Mouse (Mus musculus) liver, adult 2 months (tissue): ENCODE results near the gene Abcg4. TPM values are rescaled to one million over a fixed set of nuclear protein-coding genes. Genes with fewer than 3 reads are reported as not detected.

Source experiments
- DNase-seq: peaks from one replicate; pipeline ENCODE4 v3.0.0-alpha.2; 2011; ENCODE audit warnings: low read depth, low spot score; ENCODE audit errors: extremely low read depth
- H3K27ac ChIP-seq: fragments of 200-500 bp; replicated peaks from 2 replicates; pipeline ENCODE4 v1.5.1; 2012; ENCODE audit warnings: low read depth, mild to moderate bottlenecking, control low read depth, inconsistent platforms, low read length; ENCODE audit not compliant: insufficient read depth
- H3K27me3 ChIP-seq: fragments of 200-500 bp; 2 replicates; pipeline ENCODE4 v1.6.1; 2012; ENCODE audit warnings: mild to moderate bottlenecking, moderate library complexity, low read length, inconsistent platforms; ENCODE audit not compliant: control insufficient read depth, insufficient read depth
- H3K36me3 ChIP-seq: fragments of 200-500 bp; 2 replicates; pipeline ENCODE4 v1.6.1; 2012; ENCODE audit warnings: low read length, inconsistent platforms; ENCODE audit not compliant: control insufficient read depth, insufficient read depth
- H3K4me1 ChIP-seq: fragments of 200-500 bp; 2 replicates; pipeline ENCODE4 v1.6.1; 2011; ENCODE audit warnings: low read length; ENCODE audit not compliant: control insufficient read depth, insufficient read depth
- H3K4me3 ChIP-seq: fragments of 200-500 bp; 2 replicates; pipeline ENCODE4 v1.5.1; 2011; ENCODE audit warnings: low read depth, mild to moderate bottlenecking, control low read depth, low read length, moderate library complexity; ENCODE audit not compliant: insufficient read depth
- H3K79me2 ChIP-seq: fragments of 200-500 bp; 2 replicates; pipeline ENCODE4 v1.6.1; 2012; ENCODE audit warnings: inconsistent platforms, mild to moderate bottlenecking, low read length, moderate library complexity; ENCODE audit not compliant: control insufficient read depth, insufficient read depth
- H3K9ac ChIP-seq: fragments of 200-500 bp; 2 replicates; pipeline ENCODE4 v1.6.1; 2012; ENCODE audit warnings: low read depth, mild to moderate bottlenecking, control low read depth, inconsistent platforms, low read length
- CTCF ChIP-seq: fragments of 200-500 bp; IDR thresholded peaks from 2 replicates; pipeline ENCODE4 v1.5.1; 2011; ENCODE audit warnings: low read depth, low read length, control low read depth
- POLR2A ChIP-seq: fragments of 200-500 bp; IDR thresholded peaks from 2 replicates; pipeline ENCODE4 v1.6.1; 2011; ENCODE audit warnings: low read length, control low read depth; ENCODE audit not compliant: insufficient read depth; ENCODE audit errors: extremely low read depth
- WGBS: fragments of 180-500 bp; shearing (Covaris S2); methylation state at CpG from one replicate; pipeline ENCODE4 v1.1.7; 2018; 5-methylcytosine and 5-hydroxymethylcytosine counted together
- polyA plus RNA-seq: library from polyadenylated mRNA; depleted of rRNA; stranded (reverse); fragments of >200 nt; gene quantifications from 2 replicates; pipeline ENCODE4 v1.2.3, GENCODE M21; 2012
- total RNA-seq: library from RNA; depleted of rRNA; stranded (reverse); fragments of >200 nt; gene quantifications from 2 replicates; pipeline ENCODE4 v1.2.3, GENCODE M21; 2014

Gene Abcg4
- total and polyA plus RNA-seq, 2 experiments: 0.11 TPM; not detected in 1

DNA sequence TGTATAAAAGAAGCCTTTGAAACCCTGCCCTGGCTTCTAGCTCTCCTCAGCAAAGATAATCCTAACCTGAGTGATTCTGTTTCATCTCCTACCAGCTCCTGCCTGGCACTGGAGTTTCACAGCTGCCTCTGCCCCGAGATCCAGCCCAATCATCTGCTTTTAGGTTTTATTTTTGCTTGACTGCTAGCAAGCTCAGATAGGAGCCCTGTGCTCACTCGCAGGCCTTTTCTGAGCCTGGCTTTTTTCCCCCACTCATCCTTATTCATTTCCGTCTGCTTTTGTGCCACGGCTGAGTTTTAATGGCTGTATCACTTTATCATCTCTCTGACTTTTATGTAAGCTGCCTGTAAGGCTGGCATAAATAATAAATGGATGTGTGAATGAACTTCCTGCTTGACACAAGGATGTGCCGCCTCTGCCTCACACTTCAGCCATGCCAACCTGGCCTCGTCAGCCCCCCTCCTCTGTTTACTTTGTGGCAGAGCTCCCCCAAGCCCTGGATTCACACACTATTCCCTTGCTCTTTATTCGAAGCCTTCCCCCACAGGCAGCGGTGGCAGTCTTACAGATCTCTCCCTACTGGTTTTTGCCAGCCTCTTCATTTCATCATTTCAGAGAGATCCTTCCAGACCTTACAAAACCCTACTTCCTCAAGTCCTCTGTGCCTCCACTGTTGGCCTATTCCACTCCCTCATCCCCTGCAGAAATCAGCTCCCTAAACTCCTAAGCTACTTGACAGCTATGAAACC is 21.8 kb downstream of the Abcg4 start:
- Histone ChIP-seq H3K9ac (no peak overlapping the region; the same call in 1 of the 2 replicates), H3K27ac (no peak overlapping the region), H3K36me3 (no peaks in the 10 kb centered on the region), H3K79me2 (no peaks in the 10 kb centered on the region), H3K4me3 (no peak overlapping the region), H3K27me3 (no peaks in the 10 kb centered on the region), H3K4me1 (peaks cover 8% of the 10 kb centered on the region)
- TF ChIP-seq POLR2A: no peak
- no peak for TF ChIP-seq CTCF
- WGBS: 83% methylated on average over 8 of the region's 8 CpGs
- no peak for DNase-seq

DNA sequence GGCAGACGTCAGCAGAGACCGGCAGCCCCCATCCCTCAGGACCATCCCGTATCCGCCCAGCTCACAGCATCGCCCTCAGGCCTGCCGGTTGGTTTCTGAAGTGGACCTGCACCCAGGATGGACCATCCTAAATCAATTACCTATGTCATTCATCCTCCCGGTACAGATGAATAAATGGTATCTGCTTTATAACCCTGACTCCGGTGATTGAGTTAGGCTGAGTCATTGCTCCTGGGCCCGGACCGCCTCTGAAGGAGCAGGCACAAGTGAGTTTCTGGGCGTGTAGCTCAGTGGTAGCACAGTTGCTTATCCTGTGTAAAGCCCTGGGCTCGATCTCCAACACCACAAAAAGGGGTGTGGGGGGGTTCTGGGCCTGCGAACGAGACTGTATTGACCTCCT is 27.0 kb downstream of the Abcg4 start:
- 93% methylated on average over 14 of the region's 14 CpGs for WGBS
- TF ChIP-seq CTCF (no peak), POLR2A (no peak)
- no peak for DNase-seq
- no peaks in the 10 kb centered on the region for H3K36me3 ChIP-seq
- no peaks in the 10 kb centered on the region for H3K79me2 ChIP-seq
- no peak overlapping the region for H3K27ac ChIP-seq
- no peaks in the 10 kb centered on the region for H3K4me1 ChIP-seq
- no peak overlapping the region for H3K9ac ChIP-seq
- no peak overlapping the region for H3K4me3 ChIP-seq
- no peaks in the 10 kb centered on the region for H3K27me3 ChIP-seq

DNA sequence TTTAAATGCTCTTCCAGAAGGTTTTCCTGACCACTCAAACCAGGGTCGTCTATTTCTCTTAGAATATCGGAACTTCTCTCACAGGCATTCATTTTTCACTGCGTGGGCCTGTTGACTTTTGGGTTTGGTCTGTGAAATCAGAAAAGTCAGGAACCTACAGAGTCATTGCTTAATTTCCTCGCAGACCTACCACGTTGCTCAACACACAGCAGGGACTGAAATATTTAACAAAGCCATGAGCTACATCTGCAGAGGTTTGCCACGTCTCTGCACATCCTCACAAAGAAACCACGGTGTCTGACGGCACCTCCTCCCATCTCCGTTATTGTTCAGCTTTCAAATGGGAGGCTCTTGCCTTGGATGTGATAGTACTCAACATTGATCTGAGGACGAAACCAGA is 29.4 kb downstream of the Abcg4 start:
- TF ChIP-seq CTCF (no peak), POLR2A (no peak)
- no peaks in the 10 kb centered on the region for H3K36me3 ChIP-seq
- WGBS: 54% methylated on average over 10 of the region's 10 CpGs
- no peaks in the 10 kb centered on the region for H3K27me3 ChIP-seq
- H3K4me1 ChIP-seq: no peaks in the 10 kb centered on the region
- no peaks in the 10 kb centered on the region for H3K79me2 ChIP-seq
- H3K27ac ChIP-seq: no peak overlapping the region
- no peak for DNase-seq
- H3K9ac ChIP-seq: no peak overlapping the region
- H3K4me3 ChIP-seq: no peak overlapping the region

DNA sequence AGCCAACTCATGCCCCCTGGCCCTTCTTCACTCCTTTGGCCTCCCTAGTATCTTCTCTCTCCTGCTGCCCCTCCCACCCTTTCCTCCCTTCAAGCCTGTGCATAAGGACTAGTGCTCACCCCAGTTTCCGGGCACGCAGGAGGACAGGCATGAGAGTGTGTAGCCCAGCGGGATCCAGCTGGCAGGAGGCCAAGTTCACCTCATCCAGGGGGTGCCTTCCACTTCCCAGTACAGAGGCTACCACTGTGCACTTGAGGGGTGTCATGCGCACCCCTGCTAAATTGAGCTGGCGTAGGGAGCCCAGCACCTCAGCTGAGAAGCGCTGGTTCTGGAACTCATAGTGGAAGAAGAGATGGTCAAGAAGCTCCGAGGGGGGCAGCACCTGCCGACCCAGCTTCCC is 32.2 kb downstream of the Abcg4 start:
- H3K79me2 ChIP-seq: no peaks in the 10 kb centered on the region
- 91% methylated on average over 8 of the region's 8 CpGs for WGBS
- H3K27ac ChIP-seq: no peak overlapping the region
- no peak overlapping the region for H3K9ac ChIP-seq
- no peak for TF ChIP-seq CTCF
- H3K4me3 ChIP-seq: no peak overlapping the region
- H3K36me3 ChIP-seq: no peaks in the 10 kb centered on the region; the same call in 1 of the 2 replicates
- no peaks in the 10 kb centered on the region for H3K4me1 ChIP-seq
- no peaks in the 10 kb centered on the region for H3K27me3 ChIP-seq
- DNase-seq: no peak

DNA sequence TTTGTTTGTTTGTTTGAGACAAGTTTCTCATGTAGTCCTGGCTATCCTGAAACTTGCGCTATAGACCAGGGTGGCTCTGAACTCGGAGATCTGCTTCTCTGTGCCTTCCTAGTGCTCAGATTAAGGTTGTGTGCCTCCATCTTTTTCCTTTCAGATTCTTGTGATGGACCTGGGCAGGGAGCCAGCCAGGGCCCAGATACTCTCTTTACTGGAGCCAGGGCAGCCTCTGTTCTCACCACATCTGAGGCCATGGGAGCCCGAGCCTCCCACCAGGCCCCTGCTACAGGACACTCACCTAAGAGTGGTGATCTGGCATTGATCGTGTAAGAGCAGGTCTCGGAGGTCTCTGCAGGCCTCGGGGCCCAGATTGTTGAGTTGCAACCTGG is 33.3 kb downstream of the Abcg4 start:
- WGBS: 91% methylated on average over 6 of the region's 6 CpGs
- no peaks in the 10 kb centered on the region for H3K79me2 ChIP-seq
- no peak overlapping the region for H3K9ac ChIP-seq
- H3K36me3 ChIP-seq: no peaks in the 10 kb centered on the region; the same call in 1 of the 2 replicates
- TF ChIP-seq POLR2A (no peak), CTCF (no peak)
- no peaks in the 10 kb centered on the region for H3K4me1 ChIP-seq
- no peaks in the 10 kb centered on the region for H3K27me3 ChIP-seq
- H3K4me3 ChIP-seq: no peak overlapping the region
- no peak for DNase-seq
- H3K27ac ChIP-seq: no peak overlapping the region

DNA sequence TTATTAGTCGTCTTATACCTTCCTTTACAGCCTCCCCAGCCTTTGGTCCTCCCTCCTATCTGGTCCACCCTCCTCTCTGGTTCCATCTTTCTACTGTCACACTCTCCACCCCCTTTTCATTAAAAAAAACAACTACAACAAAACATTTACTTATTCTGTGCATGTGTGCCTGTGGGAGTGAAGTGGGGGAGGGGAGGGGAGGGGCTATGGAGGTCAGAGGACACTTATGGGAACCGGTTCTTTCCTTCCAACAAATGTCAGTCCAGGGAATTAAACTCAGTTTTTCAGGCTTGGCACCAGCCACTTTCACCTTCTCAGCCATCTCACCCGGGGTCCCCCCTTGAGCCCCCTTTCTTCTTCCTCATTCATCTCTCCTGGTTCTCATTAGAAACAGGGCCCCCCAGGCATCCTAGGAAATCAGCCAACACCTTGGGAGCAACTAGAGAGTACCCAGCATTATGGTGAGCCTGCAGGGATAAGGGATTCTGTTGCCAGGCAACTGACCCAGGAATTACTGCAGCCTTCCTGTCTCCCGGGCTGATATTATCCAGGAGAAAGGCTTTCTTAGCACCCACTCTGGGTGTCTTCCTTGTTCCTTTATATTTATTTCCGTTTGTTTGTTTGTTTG is 33.8 kb downstream of the Abcg4 start:
- Histone ChIP-seq H3K27me3 (no peaks in the 10 kb centered on the region), H3K27ac (no peak overlapping the region), H3K9ac (no peak overlapping the region), H3K4me1 (no peaks in the 10 kb centered on the region), H3K36me3 (no peaks in the 10 kb centered on the region; the same call in 1 of the 2 replicates), H3K79me2 (no peaks in the 10 kb centered on the region), H3K4me3 (no peak overlapping the region)
- no peak for TF ChIP-seq POLR2A
- 67% methylated on average over 5 of the region's 5 CpGs for WGBS
- no peak for DNase-seq
